Mouse (Mus musculus): ENCODE measurements around the gene Klhl5. TPM values are rescaled to one million over a fixed set of nuclear protein-coding genes. Genes with fewer than 3 reads are reported as not detected.

The Klhl5 gene
- polyA plus RNA-seq, 2 experiments, result 3.6 to 4.4 TPM

DNA sequence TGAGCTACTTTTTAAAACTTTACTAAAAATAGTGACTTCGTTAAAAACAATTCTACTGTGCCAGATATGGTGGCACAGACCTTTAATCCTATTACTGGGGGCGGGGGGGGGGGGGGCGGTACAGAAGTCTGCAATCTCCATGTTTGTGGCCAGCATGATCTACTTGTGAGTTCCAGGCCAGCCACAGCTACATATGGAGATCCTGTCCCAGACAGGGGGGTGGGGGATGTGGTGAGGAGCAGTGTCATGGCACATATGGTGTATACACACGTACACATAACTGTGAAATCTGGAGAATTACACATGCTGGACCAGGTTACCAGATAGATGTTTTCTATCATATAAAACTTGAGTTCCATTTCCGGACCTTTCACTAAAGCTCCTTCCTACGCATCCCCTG, 29.7 kb downstream of the Klhl5 start:
- no peak overlapping the region for H3K9ac ChIP-seq (replicated peaks)
- H3K4me1 ChIP-seq (replicated peaks; ENCODE audit: control insufficient read depth in 2 of 2, insufficient read depth in 2 of 2, low read length in 1 of 2), result 0 out of 4 replicates have a peak, but pooled peaks cover 0 to 3% of the 10 kb centered on the region in 2 experiments
- no peak overlapping the region for H3K4me3 ChIP-seq (ENCODE audit: insufficient read depth in 1 of 2, low read depth in 2 of 2, low read length in 2 of 2)
- H3K9me3 ChIP-seq (ENCODE audit: control insufficient read depth, low read length), result no peaks in the 10 kb centered on the region
- no peaks in the 10 kb centered on the region for H3K36me3 ChIP-seq (replicated peaks; ENCODE audit: control insufficient read depth, insufficient read depth, low read depth)
- no peak overlapping the region for H3K27ac ChIP-seq
- no peaks in the 10 kb centered on the region for H3K27me3 ChIP-seq (ENCODE audit: control insufficient read depth, insufficient read depth, low read length)
- no peak for DNase-seq (ENCODE audit: low read depth in 3 of 3, low spot score in 3 of 3)
- 63% methylated on average over 6 of the region's 6 CpGs for WGBS (ENCODE audit: insufficient replicate concordance)
- ATAC-seq (ENCODE audit: insufficient read depth), result no peak
- no peak overlapping the region for H3K4me2 ChIP-seq (ENCODE audit: low read depth)
- TF ChIP-seq EP300 (IDR thresholded peaks at IDR 0.05; ENCODE audit: low read depth) (no peak), CTCF (IDR thresholded peaks at IDR 0.05; ENCODE audit: low read depth) (no peak)

DNA sequence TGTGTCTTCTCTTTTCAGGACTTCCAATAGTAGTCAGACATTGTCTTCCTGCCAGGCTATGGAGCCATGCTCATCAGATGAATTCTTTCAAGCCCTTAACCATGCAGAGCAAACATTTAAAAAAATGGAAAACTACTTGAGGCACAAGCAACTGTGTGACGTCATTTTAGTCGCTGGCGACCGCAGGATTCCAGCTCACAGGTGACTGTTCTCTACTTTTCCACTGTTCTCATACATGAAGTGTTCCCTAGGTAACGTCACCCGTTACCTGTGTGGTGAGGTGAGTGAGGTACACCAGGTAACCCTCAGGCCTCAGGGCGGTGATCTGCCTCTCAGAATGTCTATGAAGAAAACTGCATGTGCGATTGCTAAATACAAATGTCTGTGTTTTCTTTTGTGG, 33.9 kb downstream of the Klhl5 start:
- no peaks in the 10 kb centered on the region for H3K36me3 ChIP-seq (replicated peaks; ENCODE audit: control insufficient read depth, insufficient read depth, low read depth)
- no peak overlapping the region for H3K4me2 ChIP-seq (ENCODE audit: low read depth)
- H3K27me3 ChIP-seq (ENCODE audit: control insufficient read depth, insufficient read depth, low read length), result no peaks in the 10 kb centered on the region
- 88% methylated on average over 8 of the region's 8 CpGs for WGBS (ENCODE audit: insufficient replicate concordance)
- H3K9me3 ChIP-seq (ENCODE audit: control insufficient read depth, low read length), result no peaks in the 10 kb centered on the region
- H3K4me3 ChIP-seq (ENCODE audit: insufficient read depth in 1 of 2, low read depth in 2 of 2, low read length in 2 of 2), result no peak overlapping the region
- DNase-seq (ENCODE audit: low read depth in 3 of 3, low spot score in 3 of 3) (no peak), ATAC-seq (ENCODE audit: insufficient read depth) (no peak)
- H3K4me1 ChIP-seq (replicated peaks; ENCODE audit: control insufficient read depth in 2 of 2, insufficient read depth in 2 of 2, low read length in 1 of 2), result 0 out of 4 replicates have a peak, but pooled peaks cover 0 to under 1% of the 10 kb centered on the region in 2 experiments
- H3K9ac ChIP-seq (replicated peaks), result no peak overlapping the region
- no peak for TF ChIP-seq CTCF (IDR thresholded peaks at IDR 0.05; ENCODE audit: low read depth)
- no peak for TF ChIP-seq EP300 (IDR thresholded peaks at IDR 0.05; ENCODE audit: low read depth)
- H3K27ac ChIP-seq, result no peak overlapping the region

DNA sequence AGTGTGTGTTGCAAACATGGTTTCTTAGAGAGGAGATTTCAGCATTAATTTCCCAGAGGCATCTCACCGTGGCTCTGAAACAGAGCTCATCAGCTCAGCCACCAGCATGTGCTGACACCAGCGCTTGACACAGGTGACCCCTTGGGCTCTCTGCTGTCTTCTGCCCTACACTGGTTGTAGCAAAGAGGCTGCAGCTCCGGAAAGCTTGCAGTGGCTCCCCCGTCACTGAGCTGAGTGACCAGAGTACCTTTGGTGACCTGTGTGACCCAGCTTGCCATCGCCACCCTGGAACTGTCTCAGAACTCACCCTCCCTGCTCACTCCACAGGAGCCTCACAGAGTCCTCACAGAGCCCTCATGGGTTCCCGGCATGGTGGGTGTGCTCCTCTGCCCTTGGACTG, 34.9 kb downstream of the Klhl5 start:
- no peak overlapping the region for H3K9ac ChIP-seq (replicated peaks)
- DNase-seq (ENCODE audit: low read depth in 3 of 3, low spot score in 3 of 3), result no peak
- TF ChIP-seq EP300 (IDR thresholded peaks at IDR 0.05; ENCODE audit: low read depth), result no peak
- no peak for TF ChIP-seq CTCF (IDR thresholded peaks at IDR 0.05; ENCODE audit: low read depth)
- no peaks in the 10 kb centered on the region for H3K36me3 ChIP-seq (replicated peaks; ENCODE audit: control insufficient read depth, insufficient read depth, low read depth)
- H3K4me1 ChIP-seq (replicated peaks; ENCODE audit: control insufficient read depth in 2 of 2, insufficient read depth in 2 of 2, low read length in 1 of 2), result no peaks in the 10 kb centered on the region
- no peaks in the 10 kb centered on the region for H3K27me3 ChIP-seq (ENCODE audit: control insufficient read depth, insufficient read depth, low read length)
- H3K27ac ChIP-seq, result no peak overlapping the region
- H3K9me3 ChIP-seq (ENCODE audit: control insufficient read depth, low read length), result no peaks in the 10 kb centered on the region
- no peak for ATAC-seq (ENCODE audit: insufficient read depth)
- WGBS (ENCODE audit: insufficient replicate concordance), result 66% methylated on average over 6 of the region's 6 CpGs
- H3K4me2 ChIP-seq (ENCODE audit: low read depth), result no peak overlapping the region
- no peak overlapping the region for H3K4me3 ChIP-seq (ENCODE audit: insufficient read depth in 1 of 2, low read depth in 2 of 2, low read length in 2 of 2)

DNA sequence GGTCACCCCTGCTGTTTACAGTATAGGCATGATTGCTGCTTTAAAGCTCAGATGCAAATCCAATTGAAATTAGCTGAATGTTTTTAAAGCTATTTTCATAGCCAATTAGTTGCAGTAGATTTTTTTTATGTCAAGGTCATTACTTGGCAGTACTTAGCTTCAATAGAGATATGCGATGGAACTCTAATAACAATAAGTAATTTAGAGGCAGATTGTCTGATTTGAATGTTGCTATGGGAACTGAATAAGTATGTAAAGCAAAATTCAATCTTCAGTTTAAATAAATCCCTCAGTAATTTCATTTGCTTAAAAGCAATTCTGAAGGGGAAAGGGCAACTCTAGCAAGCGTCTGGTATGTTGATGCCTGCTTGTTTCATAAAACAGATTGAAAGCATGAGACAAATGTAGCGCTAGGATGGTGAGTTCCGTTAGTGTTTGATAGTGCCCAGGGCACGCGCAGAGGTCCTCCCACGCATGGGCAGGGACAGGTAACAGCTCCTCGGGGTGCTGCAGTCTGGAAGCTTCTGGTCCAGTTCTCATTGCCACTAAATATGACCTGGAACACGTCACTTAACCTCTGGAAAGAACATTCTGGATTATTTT, 38.3 kb downstream of the Klhl5 start:
- 75% methylated on average over 9 of the region's 9 CpGs for WGBS (ENCODE audit: insufficient replicate concordance)
- Histone ChIP-seq H3K9me3 (ENCODE audit: control insufficient read depth, low read length) (no peaks in the 10 kb centered on the region), H3K27me3 (ENCODE audit: control insufficient read depth, insufficient read depth, low read length) (no peaks in the 10 kb centered on the region), H3K4me1 (replicated peaks; ENCODE audit: control insufficient read depth in 2 of 2, insufficient read depth in 2 of 2, low read length in 1 of 2) (no peaks in the 10 kb centered on the region), H3K4me2 (ENCODE audit: low read depth) (no peak overlapping the region), H3K9ac (replicated peaks) (no peak overlapping the region), H3K36me3 (replicated peaks; ENCODE audit: control insufficient read depth, insufficient read depth, low read depth) (no peaks in the 10 kb centered on the region; the same call in 1 of the 2 replicates), H3K4me3 (ENCODE audit: insufficient read depth in 1 of 2, low read depth in 2 of 2, low read length in 2 of 2) (no peak overlapping the region), H3K27ac (no peak overlapping the region)
- DNase-seq (ENCODE audit: low read depth in 3 of 3, low spot score in 3 of 3), result no peak
- ATAC-seq (ENCODE audit: insufficient read depth), result no peak
- TF ChIP-seq EP300 (IDR thresholded peaks at IDR 0.05; ENCODE audit: low read depth), result no peak
- no peak for TF ChIP-seq CTCF (IDR thresholded peaks at IDR 0.05; ENCODE audit: low read depth)

DNA sequence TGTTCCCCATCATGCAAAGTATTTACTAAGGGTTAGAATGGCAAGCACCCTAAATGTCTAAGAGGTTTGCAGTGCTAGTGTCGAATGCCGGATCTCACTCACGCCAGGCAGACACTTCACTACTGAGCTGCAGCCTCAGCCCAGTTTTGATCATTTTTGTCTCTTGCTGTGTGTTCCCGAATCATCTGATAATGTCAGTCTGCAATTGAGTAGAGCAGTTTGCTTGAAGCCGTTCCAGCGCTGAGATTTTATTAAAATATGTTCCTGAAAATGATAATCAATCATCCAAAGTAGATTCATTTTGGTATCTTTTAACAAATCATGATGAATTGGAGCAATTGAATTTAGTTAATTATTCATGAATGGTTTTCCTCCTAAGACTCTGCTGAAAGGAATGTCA, 39.4 kb downstream of the Klhl5 start:
- no peaks in the 10 kb centered on the region for H3K9me3 ChIP-seq (ENCODE audit: control insufficient read depth, low read length)
- no peaks in the 10 kb centered on the region; the same call in 1 of the 2 replicates for H3K36me3 ChIP-seq (replicated peaks; ENCODE audit: control insufficient read depth, insufficient read depth, low read depth)
- H3K27ac ChIP-seq, result no peak overlapping the region
- H3K4me2 ChIP-seq (ENCODE audit: low read depth), result no peak overlapping the region
- TF ChIP-seq CTCF (IDR thresholded peaks at IDR 0.05; ENCODE audit: low read depth), result no peak
- no peak for TF ChIP-seq EP300 (IDR thresholded peaks at IDR 0.05; ENCODE audit: low read depth)
- DNase-seq (ENCODE audit: low read depth in 3 of 3, low spot score in 3 of 3) (no peak), ATAC-seq (ENCODE audit: insufficient read depth) (no peak)
- no peaks in the 10 kb centered on the region for H3K4me1 ChIP-seq (replicated peaks; ENCODE audit: control insufficient read depth in 2 of 2, insufficient read depth in 2 of 2, low read length in 1 of 2)
- no peak overlapping the region for H3K9ac ChIP-seq (replicated peaks)
- no peaks in the 10 kb centered on the region for H3K27me3 ChIP-seq (ENCODE audit: control insufficient read depth, insufficient read depth, low read length)
- 74% methylated on average over 6 of the region's 6 CpGs for WGBS (ENCODE audit: insufficient replicate concordance)
- no peak overlapping the region for H3K4me3 ChIP-seq (ENCODE audit: insufficient read depth in 1 of 2, low read depth in 2 of 2, low read length in 2 of 2)
